Mouse (Mus musculus): ENCODE results near the gene Cct2. TPM values are rescaled to one million over a fixed set of nuclear protein-coding genes. Genes with fewer than 3 reads are reported as not detected.

Cct2 gene
- polyA plus RNA-seq, 1 experiment, result 138 TPM

GRCm38 (mm10) chr10:117011047-117011446 lies 52.6 kb downstream of the Cct2 start:
- TF ChIP-seq CTCF (IDR thresholded peaks at IDR 0.05; ENCODE audit: extremely low read depth, insufficient read depth, low read length), result no peak
- no peak for TF ChIP-seq POLR2A (IDR thresholded peaks at IDR 0.05; ENCODE audit: extremely low read depth, insufficient read depth, low read length)

GRCm38 (mm10) chr10:117009691-117010090 lies 53.9 kb downstream of the Cct2 start:
- H3K4me1 ChIP-seq (ENCODE audit: control insufficient read depth, insufficient read depth, low read length), result peaks cover 8% of the 10 kb centered on the region; the same call in 1 of the 2 replicates
- TF ChIP-seq CTCF (IDR thresholded peaks at IDR 0.05; ENCODE audit: extremely low read depth, insufficient read depth, low read length) (no peak), POLR2A (IDR thresholded peaks at IDR 0.05; ENCODE audit: extremely low read depth, insufficient read depth, low read length) (no peak)
- no peak overlapping the region for H3K27ac ChIP-seq (ENCODE audit: insufficient read depth, low read length)
- H3K4me3 ChIP-seq (ENCODE audit: insufficient read depth, low read length), result no peak overlapping the region

More at GRCm38 (mm10) chr10:117011047-117011446, 52.6 kb downstream of the Cct2 start:
- peaks cover 8% of the 10 kb centered on the region; the same call in 1 of the 2 replicates for H3K4me1 ChIP-seq (ENCODE audit: control insufficient read depth, insufficient read depth, low read length)
- no peak overlapping the region for H3K27ac ChIP-seq (ENCODE audit: insufficient read depth, low read length)
- H3K4me3 ChIP-seq (ENCODE audit: insufficient read depth, low read length), result no peak overlapping the region

GRCm38 (mm10) chr10:117005707-117006464 lies 57.7 kb downstream of the Cct2 start:
- peaks cover 3% of the 10 kb centered on the region; the same call in 1 of the 2 replicates for H3K4me1 ChIP-seq (ENCODE audit: control insufficient read depth, insufficient read depth, low read length)
- H3K4me3 ChIP-seq (ENCODE audit: insufficient read depth, low read length), result no peak overlapping the region
- TF ChIP-seq CTCF (IDR thresholded peaks at IDR 0.05; ENCODE audit: extremely low read depth, insufficient read depth, low read length), result no peak
- TF ChIP-seq POLR2A (IDR thresholded peaks at IDR 0.05; ENCODE audit: extremely low read depth, insufficient read depth, low read length), result no peak
- H3K27ac ChIP-seq (ENCODE audit: insufficient read depth, low read length), result no peak overlapping the region

- Histone ChIP-seq H3K27ac (ENCODE audit: insufficient read depth, low read length) (no peak overlapping the region), H3K4me1 (ENCODE audit: control insufficient read depth, insufficient read depth, low read length) (peaks cover 3% of the 10 kb centered on the region; the same call in 1 of the 2 replicates), H3K4me3 (ENCODE audit: insufficient read depth, low read length) (no peak overlapping the region)
- no peak for TF ChIP-seq POLR2A (IDR thresholded peaks at IDR 0.05; ENCODE audit: extremely low read depth, insufficient read depth, low read length)
- no peak for TF ChIP-seq CTCF (IDR thresholded peaks at IDR 0.05; ENCODE audit: extremely low read depth, insufficient read depth, low read length)
Measured at GRCm38 (mm10) chr10:117004695-117005094, 58.9 kb downstream of the Cct2 start.

Other genes with a start within 250 kb of the Cct2 start
- gene Myrfl, start 166.9 kb downstream of the Cct2 start, polyA plus RNA-seq (2012; rRNA removed), result 0.10 and 0.11 TPM in 2 replicates
- 36.1 and 38.7 TPM in 2 replicates for gene Rab3ip, start 113.0 kb downstream of the Cct2 start, polyA plus RNA-seq (2012; rRNA removed)
- gene Gm10271, start 91.2 kb downstream of the Cct2 start, polyA plus RNA-seq (2012; rRNA removed), result not detected in 2 replicates
- 0.04 and 0.34 TPM in 2 replicates for gene Best3, start 77.5 kb downstream of the Cct2 start, polyA plus RNA-seq (2012; rRNA removed)
- 0.19 and 0.32 TPM in 2 replicates for gene Lrrc10, start 18.5 kb downstream of the Cct2 start, polyA plus RNA-seq (2012; rRNA removed)
- 34.9 and 35.9 TPM in 2 replicates for gene Frs2, start 84.7 kb upstream of the Cct2 start, polyA plus RNA-seq (2012; rRNA removed)
- gene Yeats4, start 160.7 kb upstream of the Cct2 start, polyA plus RNA-seq (2012; rRNA removed), result 47.4 and 51.0 TPM in 2 replicates
- gene 9530003J23Rik, start 174.9 kb upstream of the Cct2 start, polyA plus RNA-seq (2012; rRNA removed), result not detected in 2 replicates
- 14.5 and 15.3 TPM in 2 replicates for gene Lyz2, start 218.5 kb upstream of the Cct2 start, polyA plus RNA-seq (2012; rRNA removed)
- 0.25 and 0.29 TPM in 2 replicates for gene Lyz1, start 229.1 kb upstream of the Cct2 start, polyA plus RNA-seq (2012; rRNA removed)

Data from cortical plate, adult 2 months (tissue).